Mouse (Mus musculus): ENCODE results near the gene Mkrn2.

The Mkrn2 gene

GRCm38 (mm10) chr6:115601715-115602523, at the start of gene Mkrn2:
Gene Mkrn2, plus strand, starts transcription at chr6:115601902.
- peak; percentile 87 for DNase-seq

GRCm38 (mm10) chr6:115555485-115555884, 46.2 kb upstream of the Mkrn2 start:
- DNase-seq, result no peak

GRCm38 (mm10) chr6:115558176-115558575, 43.5 kb upstream of the Mkrn2 start:
- no peak for DNase-seq

GRCm38 (mm10) chr6:115559651-115560632, 41.8 kb upstream of the Mkrn2 start:
- peak; percentile 54 for DNase-seq

- no peak for DNase-seq
Observed at GRCm38 (mm10) chr6:115565479-115566045, 36.1 kb upstream of the Mkrn2 start.

GRCm38 (mm10) chr6:115574171-115574570, 27.5 kb upstream of the Mkrn2 start:
- no peak for DNase-seq

GRCm38 (mm10) chr6:115577407-115577806, 24.3 kb upstream of the Mkrn2 start:
- no peak for DNase-seq

GRCm38 (mm10) chr6:115577941-115578340, 23.8 kb upstream of the Mkrn2 start:
- no peak for DNase-seq

- DNase-seq, result no peak
Observed at GRCm38 (mm10) chr6:115580810-115581209, 20.9 kb upstream of the Mkrn2 start.

- no peak for DNase-seq
Observed at GRCm38 (mm10) chr6:115582328-115583115, 19.2 kb upstream of the Mkrn2 start.

- no peak for DNase-seq
Observed at GRCm38 (mm10) chr6:115583430-115584125, 18.1 kb upstream of the Mkrn2 start.

GRCm38 (mm10) chr6:115584176-115584575, 17.5 kb upstream of the Mkrn2 start:
- peak; percentile 18 for DNase-seq

GRCm38 (mm10) chr6:115586321-115586720, 15.4 kb upstream of the Mkrn2 start:
- DNase-seq, result no peak

GRCm38 (mm10) chr6:115591692-115592359, 9.9 kb upstream of the Mkrn2 start:
- no peak for DNase-seq

GRCm38 (mm10) chr6:115592458-115592857, 9.2 kb upstream of the Mkrn2 start, which contains the start of gene Mkrn2os:
Gene Mkrn2os, minus strand, starts transcription at chr6:115592576.
- DNase-seq, result peak; percentile 50

GRCm38 (mm10) chr6:115593252-115593651, 8.4 kb upstream of the Mkrn2 start:
- DNase-seq, result no peak

GRCm38 (mm10) chr6:115594463-115594862, 7.2 kb upstream of the Mkrn2 start:
- DNase-seq, result no peak

GRCm38 (mm10) chr6:115595667-115596066, 6.0 kb upstream of the Mkrn2 start:
- DNase-seq, result no peak

GRCm38 (mm10) chr6:115601322-115601714, 384 bp upstream of the Mkrn2 start:
- DNase-seq, result no peak

- DNase-seq, result no peak
Observed at GRCm38 (mm10) chr6:115606461-115606860, 4.8 kb downstream of the Mkrn2 start.

GRCm38 (mm10) chr6:115607429-115607828, 5.7 kb downstream of the Mkrn2 start:
- no peak for DNase-seq

Measured in kidney, adult 18-20 months (tissue).